In the genomic region with DNA sequence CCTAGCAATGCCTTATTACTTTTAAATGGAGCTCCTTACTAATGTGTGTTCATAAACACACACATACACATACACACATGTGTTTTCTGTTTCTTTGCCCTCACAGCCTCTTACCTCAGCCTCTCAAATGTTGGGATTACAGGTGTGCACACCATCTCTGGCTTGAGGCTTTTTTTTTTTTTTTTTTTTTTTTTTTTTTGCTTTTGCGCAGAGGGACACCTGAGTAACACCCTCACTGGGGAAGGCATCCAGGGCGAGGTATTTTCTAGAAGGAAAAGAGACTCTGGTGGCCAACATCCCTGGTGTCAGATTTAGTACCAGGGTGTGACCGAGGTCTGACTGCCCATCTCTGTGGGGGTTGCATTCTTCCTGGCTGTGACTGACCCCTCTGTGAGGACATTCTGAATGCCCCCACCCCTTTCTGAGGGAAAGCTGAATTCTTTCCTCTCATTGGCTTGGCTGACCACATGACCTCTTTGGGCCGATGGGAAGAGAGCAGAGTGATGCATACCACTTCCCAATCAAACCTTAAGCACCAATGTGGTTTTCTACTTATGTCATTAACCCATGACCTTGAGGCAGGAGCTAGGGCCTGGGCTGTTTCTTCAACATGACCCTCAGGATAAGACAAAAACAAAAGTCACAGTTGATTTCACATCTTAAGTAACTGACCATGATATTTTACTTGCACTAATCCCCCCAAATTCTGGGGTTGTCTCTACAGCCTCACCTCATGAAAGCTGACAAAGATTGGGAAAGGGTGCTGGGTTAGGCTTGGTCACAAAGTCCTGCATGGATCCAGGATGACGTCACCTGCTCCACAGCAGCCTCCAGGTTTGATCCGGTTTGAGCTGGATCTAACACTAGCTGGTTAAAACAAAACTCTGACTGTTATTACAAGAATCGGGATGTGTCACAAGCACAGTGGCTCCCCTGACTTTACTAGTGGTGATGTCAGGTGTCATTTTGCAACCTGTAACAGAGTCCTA, we compare ENCODE assay signal across 14 mouse cellular contexts. TPM values are rescaled to one million over a fixed set of nuclear protein-coding genes. Genes with fewer than 3 reads are reported as not detected.
A peak's percentile ranks its signal among the peaks of the same experiment; 100 is the strongest.
DNase-seq lines count a peak whose midpoint lies in the region; ATAC-seq and TF ChIP-seq lines count a peak whose summit lies in the region.
"Had no signal": no experiment of that assay in that cellular context is flagged by ENCODE, and none has a peak within 500 bp of the region (broad histone marks: within the 10 kb centered on the region; RNA-seq: fewer than 3 reads in every experiment).

No protein-coding gene starts in this region.

- DNase-seq in 3T3-L1 (ENCODE audit: low read depth, low spot score) (peak; percentile 76), CH12.LX (ENCODE audit: extremely low read depth) (no peak)
- DNase-seq in kidney, adult 11 months, result peak; percentile 59
- no peak for DNase-seq in limb, embryonic 11.5 days (ENCODE audit: low spot score)
- DNase-seq in embryonic facial prominence, embryonic 10.5 days (ENCODE audit: low spot score), result no peak
- DNase-seq in left cerebral cortex, postnatal 14 days (ENCODE audit: low spot score in 2 of 2), result no peak
- no peak for DNase-seq in c-Kit-positive CD71-positive TER-119-positive erythroid progenitor cells, embryonic 14.5 days (ENCODE audit: low spot score)
- DNase-seq: cerebellum, postnatal 36 days; gastrocnemius, postnatal 10 days; spleen, adult 18-20 months; thymus, adult 18-20 months had no signal

- dilution Hi-C loops in CH12.LX (cut with MboI; ENCODE audit: extremely low pct_ligation_motif_present, extremely low pct_unique_long_range_greater_than_20kb, low sequenced_read_pairs), result no loop called here

- no peak overlapping the region for H3K4me3 ChIP-seq in CH12.LX (replicated peaks in 1 of 3; ENCODE audit: low read depth in 2 of 3, low read length in 2 of 3, poor library complexity in 1 of 3)
- no peak overlapping the region for H3K4me3 ChIP-seq in limb, embryonic 11.5 days (ENCODE audit: low read depth, low read length)
- no peak overlapping the region for H3K4me3 ChIP-seq in embryonic facial prominence, embryonic 10.5 days
- no peak overlapping the region for H3K4me3 ChIP-seq in intestine, postnatal 0 days (ENCODE audit: low read depth, low read length)
- H3K4me3 ChIP-seq: hindbrain, embryonic 10.5 days; midbrain, embryonic 12.5 days had no signal

- no peaks in the 10 kb centered on the region for H3K36me3 ChIP-seq in CH12.LX (replicated peaks in 1 of 2; ENCODE audit: control insufficient read depth in 1 of 2, insufficient read depth in 1 of 2, low read length in 1 of 2)
- no peaks in the 10 kb centered on the region for H3K36me3 ChIP-seq in limb, embryonic 11.5 days (ENCODE audit: control insufficient read depth, insufficient read depth, low read length)
- H3K36me3 ChIP-seq in embryonic facial prominence, embryonic 10.5 days (replicated peaks), result no peaks in the 10 kb centered on the region
- no peaks in the 10 kb centered on the region for H3K36me3 ChIP-seq in intestine, postnatal 0 days (ENCODE audit: control insufficient read depth, insufficient read depth)
- H3K36me3 ChIP-seq: hindbrain, embryonic 10.5 days; midbrain, embryonic 12.5 days had no signal

- H3K79me2 ChIP-seq in CH12.LX (replicated peaks; ENCODE audit: control insufficient read depth, extremely low read depth, insufficient read depth, poor library complexity, severe bottlenecking), result no peaks in the 10 kb centered on the region

- no peak for TF ChIP-seq CTCF in CH12.LX (conservative IDR thresholded peaks at IDR 0.05 in 1 of 2, IDR thresholded peaks at IDR 0.05 in 1 of 2; ENCODE audit: low read depth in 2 of 2, low read length in 2 of 2)
- TF ChIP-seq CTCF in intestine, postnatal 0 days (IDR thresholded peaks at IDR 0.05; ENCODE audit: low read depth), result no peak

- no peak for TF ChIP-seq EP300 in CH12.LX (IDR thresholded peaks at IDR 0.05; ENCODE audit: low read length)

- H3K4me2 ChIP-seq in CH12.LX (ENCODE audit: insufficient read depth, low read depth, poor library complexity, severe bottlenecking), result no peak overlapping the region
- H3K4me2 ChIP-seq in limb, embryonic 11.5 days (ENCODE audit: low read depth, severe bottlenecking), result no peak overlapping the region
- no peak overlapping the region for H3K4me2 ChIP-seq in intestine, postnatal 0 days (replicated peaks; ENCODE audit: low read depth)
- H3K4me2 ChIP-seq: midbrain, embryonic 12.5 days had no signal

- TF ChIP-seq RAD21 in CH12.LX (IDR thresholded peaks at IDR 0.05; ENCODE audit: low read depth, low read length), result no peak

- H3K9ac ChIP-seq in CH12.LX (ENCODE audit: insufficient read depth, low read depth), result no peak overlapping the region
- H3K9ac ChIP-seq in limb, embryonic 11.5 days (ENCODE audit: low read length), result no peak overlapping the region
- no peak overlapping the region for H3K9ac ChIP-seq in intestine, postnatal 0 days (ENCODE audit: low read depth, low read length)
- H3K9ac ChIP-seq: midbrain, embryonic 12.5 days had no signal

- in situ Hi-C loops in CH12.LX (cut with MboI; ENCODE audit: low pct_ligation_motif_present, low pct_unique_long_range_greater_than_20kb, low sequenced_read_pairs), result no loop called here

- peaks cover 0 to 2% of the 10 kb centered on the region in 2 experiments; a peak in 3 of 4 replicates for H3K4me1 ChIP-seq in CH12.LX (ENCODE audit: control insufficient read depth in 1 of 2, insufficient read depth in 2 of 2)
- no peaks in the 10 kb centered on the region for H3K4me1 ChIP-seq in limb, embryonic 11.5 days (ENCODE audit: control insufficient read depth, insufficient read depth, low read length)
- H3K4me1 ChIP-seq in embryonic facial prominence, embryonic 10.5 days, result peaks cover 24% of the 10 kb centered on the region
- H3K4me1 ChIP-seq in intestine, postnatal 0 days (replicated peaks; ENCODE audit: control insufficient read depth, insufficient read depth, low read length), result peaks cover 12% of the 10 kb centered on the region
- H3K4me1 ChIP-seq: midbrain, embryonic 12.5 days had no signal

- no peaks in the 10 kb centered on the region for H3K27me3 ChIP-seq in CH12.LX (replicated peaks)
- H3K27me3 ChIP-seq in limb, embryonic 11.5 days (ENCODE audit: control insufficient read depth, insufficient read depth, low read length), result no peaks in the 10 kb centered on the region
- H3K27me3 ChIP-seq in embryonic facial prominence, embryonic 10.5 days (replicated peaks; ENCODE audit: low read depth, poor library complexity, severe bottlenecking), result no peaks in the 10 kb centered on the region
- no peaks in the 10 kb centered on the region for H3K27me3 ChIP-seq in intestine, postnatal 0 days (replicated peaks; ENCODE audit: control insufficient read depth, insufficient read depth, low read length)
- H3K27me3 ChIP-seq: midbrain, embryonic 12.5 days had no signal

- H3K9me3 ChIP-seq in CH12.LX (replicated peaks; ENCODE audit: low read length), result peaks cover 2% of the 10 kb centered on the region
- H3K9me3 ChIP-seq in limb, embryonic 11.5 days (ENCODE audit: control insufficient read depth, low read length), result no peaks in the 10 kb centered on the region
- H3K9me3 ChIP-seq in embryonic facial prominence, embryonic 10.5 days, result no peaks in the 10 kb centered on the region
- H3K9me3 ChIP-seq in intestine, postnatal 0 days (ENCODE audit: control insufficient read depth), result no peaks in the 10 kb centered on the region
- H3K9me3 ChIP-seq: hindbrain, embryonic 10.5 days had no signal

- intact Hi-C loops in left cerebral cortex, postnatal 14 days (cut with DNase I), result no loop called here

- TF ChIP-seq POLR2A in CH12.LX (IDR thresholded peaks at IDR 0.05; ENCODE audit: low read depth, low read length), result no peak

- ATAC-seq in limb, embryonic 11.5 days (ENCODE audit: insufficient number of reproducible peaks, low FRiP score, low TSS enrichment, low read depth), result peak; percentile 26; the same call in 1 of the 2 replicates
- no peak for ATAC-seq in intestine, postnatal 0 days

- WGBS in limb, embryonic 11.5 days, result 49% methylated on average over 7 of the region's 7 CpGs
- 49% methylated on average over 7 of the region's 7 CpGs for WGBS in embryonic facial prominence, embryonic 10.5 days
- WGBS in intestine, postnatal 0 days, result 61% methylated on average over 7 of the region's 7 CpGs

- H3K27ac ChIP-seq in CH12.LX (ENCODE audit: insufficient read depth, low read depth), result no peak overlapping the region
- H3K27ac ChIP-seq in limb, embryonic 11.5 days (replicated peaks; ENCODE audit: low read depth, low read length), result no peak overlapping the region
- no peak overlapping the region for H3K27ac ChIP-seq in embryonic facial prominence, embryonic 10.5 days (replicated peaks)
- H3K27ac ChIP-seq in intestine, postnatal 0 days (ENCODE audit: low read depth, low read length), result no peak overlapping the region
- H3K27ac ChIP-seq: hindbrain, embryonic 10.5 days; midbrain, embryonic 12.5 days had no signal

TF ChIP-seq in CH12.LX, 34 proteins besides CTCF, POLR2A, EP300 and RAD21:
- TF ChIP-seq BHLHE40 (IDR thresholded peaks at IDR 0.05; ENCODE audit: low read depth, low read length) (no peak), ZNF384 (IDR thresholded peaks at IDR 0.05; ENCODE audit: low read depth, low read length) (peak; percentile 56), MAFK (IDR thresholded peaks at IDR 0.05; ENCODE audit: insufficient replicate concordance, low read length) (no peak)

RNA-seq across cellular contexts. Expression of a gene that starts 43.6 kb away (rescaled TPM):
- total RNA-seq in CH12.LX (2012; rRNA removed) (43.1 and 47.2 TPM in 2 replicates), CH12.LX (2014; rRNA removed) (72.1 and 77.3 TPM in 2 replicates)
- 78.2 and 95.1 TPM in 2 replicates for polyA plus RNA-seq in CH12.LX (2012; ENCODE audit: insufficient read length, low read depth)
- polyA plus RNA-seq in limb, embryonic 11.5 days (2014; fragmentation: Nextera tagmentation; extraction: Ambion mirVana), result 47.0 and 50.8 TPM in 2 replicates
- 50.4 and 52.8 TPM in 2 replicates for polyA plus RNA-seq in embryonic facial prominence, embryonic 10.5 days (2016; fragmentation: Nextera tagmentation; extraction: Ambion mirVana)
- total RNA-seq in left cerebral cortex, postnatal 14 days (2021), result 100 to 1,000 TPM; 127 to 130 TPM
- polyA plus RNA-seq in intestine, postnatal 0 days (2015; fragmentation: Nextera tagmentation; extraction: Ambion mirVana), result 14.4 and 16.0 TPM in 2 replicates

RNA-seq across cellular contexts. Expression of a gene that starts 54.9 kb away (rescaled TPM):
- total RNA-seq in CH12.LX (2012; rRNA removed), result 13.3 and 15.0 TPM in 2 replicates
- 22.6 and 23.6 TPM in 2 replicates for total RNA-seq in CH12.LX (2014; rRNA removed)
- 30.5 and 35.6 TPM in 2 replicates for polyA plus RNA-seq in CH12.LX (2012; ENCODE audit: insufficient read length, low read depth)
- polyA plus RNA-seq in limb, embryonic 11.5 days (2014; fragmentation: Nextera tagmentation; extraction: Ambion mirVana), result 86.4 and 90.9 TPM in 2 replicates
- polyA plus RNA-seq in embryonic facial prominence, embryonic 10.5 days (2016; fragmentation: Nextera tagmentation; extraction: Ambion mirVana), result 63.1 and 65.4 TPM in 2 replicates
- total RNA-seq in left cerebral cortex, postnatal 14 days (2021), result 1 to 10 TPM; 1.3 to 1.4 TPM
- polyA plus RNA-seq in intestine, postnatal 0 days (2015; fragmentation: Nextera tagmentation; extraction: Ambion mirVana), result 9.2 and 11.0 TPM in 2 replicates

Comparison
In these comparisons a context has a peak if more than half of its experiments do, and no peak if none do; other contexts are left out.
1. DNase-seq: peak in 3T3-L1 (single experiment) and kidney, adult 11 months (single experiment); none in CH12.LX (single experiment), limb, embryonic 11.5 days (single experiment), embryonic facial prominence, embryonic 10.5 days (single experiment), left cerebral cortex, postnatal 14 days (0 of 2) and c-Kit-positive CD71-positive TER-119-positive erythroid progenitor cells, embryonic 14.5 days (single experiment).